Mouse (Mus musculus) common myeloid progenitor, adult 5-6 weeks (primary cell): ENCODE measurements around the gene Fbxw8. TPM values are rescaled to one million over a fixed set of nuclear protein-coding genes. Genes with fewer than 3 reads are reported as not detected.

Experiments
- ATAC-seq: replicated peaks from 2 replicates; pipeline ENCODE4 v1.8.0; 2016; ENCODE audit warnings: low read depth, mild to moderate bottlenecking, moderate TSS enrichment, inconsistent platforms; ENCODE audit not compliant: poor library complexity, severe bottlenecking
- total RNA-seq: library from RNA; stranded (forward); fragments of 200-1000, 187-1606 nt; gene quantifications from 2 replicates; pipeline ENCODE4 v1.2.3, GENCODE M21; 2017

Gene Fbxw8
- 20.0 and 23.7 TPM in 2 replicates for total RNA-seq

- peak; percentile 98 for ATAC-seq
Measured at GRCm38 (mm10) chr5:118154839-118155564, at the start of gene Fbxw8. TSS of gene Fbxw8 (minus strand) at chr5:118155464.

- peak; percentile 94 for ATAC-seq
Measured at GRCm38 (mm10) chr5:118204675-118205440, 49.6 kb upstream of the Fbxw8 start.

GRCm38 (mm10) chr5:118199670-118200069 is 44.4 kb upstream of the Fbxw8 start:
- ATAC-seq, result no peak

- ATAC-seq, result no peak
Measured at GRCm38 (mm10) chr5:118197421-118197820, 42.2 kb upstream of the Fbxw8 start.

GRCm38 (mm10) chr5:118192221-118192620 is 37.0 kb upstream of the Fbxw8 start:
- no peak for ATAC-seq

- ATAC-seq, result no peak
Measured at GRCm38 (mm10) chr5:118190491-118190890, 35.2 kb upstream of the Fbxw8 start.

GRCm38 (mm10) chr5:118188356-118188755 is 33.1 kb upstream of the Fbxw8 start:
- ATAC-seq, result no peak

- no peak for ATAC-seq
Measured at GRCm38 (mm10) chr5:118186903-118187633, 31.8 kb upstream of the Fbxw8 start.

- no peak for ATAC-seq
Measured at GRCm38 (mm10) chr5:118177640-118178039, 22.4 kb upstream of the Fbxw8 start.

- ATAC-seq, result no peak
Measured at GRCm38 (mm10) chr5:118175137-118175536, 19.9 kb upstream of the Fbxw8 start.

GRCm38 (mm10) chr5:118174310-118175009 is 19.2 kb upstream of the Fbxw8 start:
- 0 out of 2 replicates have a peak, but pooled peaks have one; percentile 12 for ATAC-seq

GRCm38 (mm10) chr5:118172078-118172723 is 16.9 kb upstream of the Fbxw8 start:
- peak; percentile 30; the same call in 1 of the 2 replicates for ATAC-seq

- no peak for ATAC-seq
Measured at GRCm38 (mm10) chr5:118171665-118172064, 16.4 kb upstream of the Fbxw8 start.

- ATAC-seq, result 0 out of 2 replicates have a peak, but pooled peaks have one; percentile 23
Measured at GRCm38 (mm10) chr5:118170888-118171529, 15.7 kb upstream of the Fbxw8 start.

GRCm38 (mm10) chr5:118169222-118170221 is 14.3 kb upstream of the Fbxw8 start:
- ATAC-seq, result no peak

GRCm38 (mm10) chr5:118167561-118167995 is 12.3 kb upstream of the Fbxw8 start:
- ATAC-seq, result no peak

- no peak for ATAC-seq
Measured at GRCm38 (mm10) chr5:118165462-118165861, 10.2 kb upstream of the Fbxw8 start.

GRCm38 (mm10) chr5:118164581-118164980 is 9.3 kb upstream of the Fbxw8 start, which contains the start of gene Hrk:
TSS of gene Hrk (plus strand) at chr5:118164648.
- ATAC-seq, result no peak
